Mouse (Mus musculus): Measurements from ENCODE around the gene Folr2. TPM values are rescaled to one million over a fixed set of nuclear protein-coding genes. Genes with fewer than 3 reads are reported as not detected.

The Folr2 gene
- polyA plus RNA-seq, 1 experiment from 2014 or later, result 0.76 TPM

DNA sequence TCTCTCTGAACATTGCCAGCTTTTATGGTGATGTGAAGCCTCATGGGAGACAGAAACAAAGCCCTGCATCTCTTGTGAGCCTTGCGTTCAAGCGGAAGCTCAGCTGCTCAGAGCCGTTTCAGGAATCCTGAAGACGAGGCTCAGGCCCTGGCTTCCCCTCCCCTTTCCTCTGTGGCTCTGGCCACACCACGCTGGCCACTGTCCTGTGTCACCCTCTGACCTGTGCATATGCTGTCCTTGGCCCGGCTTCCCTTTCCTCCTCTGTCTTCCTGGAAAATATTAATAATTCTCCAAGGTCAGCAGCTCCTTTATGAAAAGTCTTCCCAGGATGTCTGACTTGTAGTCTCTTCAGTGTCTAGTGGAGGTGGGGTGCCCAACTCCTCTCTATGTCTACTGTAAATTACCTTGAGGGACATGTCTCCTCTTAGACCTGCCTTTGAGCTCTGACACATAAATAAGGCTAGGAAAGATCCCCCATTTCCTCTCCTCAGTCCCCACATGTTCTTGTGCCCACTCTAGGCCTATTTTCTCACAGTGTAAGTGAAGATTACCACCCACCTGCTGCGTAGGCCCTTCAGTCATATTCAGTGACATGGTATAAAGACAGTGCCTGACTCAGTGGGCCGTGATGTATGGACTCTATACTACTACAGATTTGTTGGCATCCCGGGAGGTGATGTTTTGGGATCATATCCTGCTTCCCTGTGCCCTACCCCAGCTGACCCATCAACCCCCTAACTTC is 25.6 kb upstream of the Folr2 start:
- Histone ChIP-seq H3K4me3 (no peak overlapping the region), H3K27ac (no peak overlapping the region), H3K36me3 (no peaks in the 10 kb centered on the region), H3K27me3 (ENCODE audit: insufficient read depth, poor library complexity, severe bottlenecking) (no peaks in the 10 kb centered on the region), H3K4me1 (replicated peaks) (0 out of 2 replicates have a peak, but pooled peaks cover 4% of the 10 kb centered on the region), H3K9me3 (no peaks in the 10 kb centered on the region)
- DNase-seq (ENCODE audit: low spot score), result no peak
- WGBS, result 67% methylated on average over 9 of the region's 9 CpGs

GRCm38 (mm10) chr7:101880855-101881254 is 23.9 kb upstream of the Folr2 start:
- H3K27ac ChIP-seq, result no peak overlapping the region
- DNase-seq (ENCODE audit: low spot score), result no peak
- H3K27me3 ChIP-seq (ENCODE audit: insufficient read depth, poor library complexity, severe bottlenecking), result no peaks in the 10 kb centered on the region
- 0 out of 2 replicates have a peak, but pooled peaks cover 4% of the 10 kb centered on the region for H3K4me1 ChIP-seq (replicated peaks)
- H3K36me3 ChIP-seq, result no peaks in the 10 kb centered on the region
- WGBS, result 81% methylated on average over 4 of the region's 4 CpGs
- no peaks in the 10 kb centered on the region for H3K9me3 ChIP-seq
- no peak overlapping the region for H3K4me3 ChIP-seq

DNA sequence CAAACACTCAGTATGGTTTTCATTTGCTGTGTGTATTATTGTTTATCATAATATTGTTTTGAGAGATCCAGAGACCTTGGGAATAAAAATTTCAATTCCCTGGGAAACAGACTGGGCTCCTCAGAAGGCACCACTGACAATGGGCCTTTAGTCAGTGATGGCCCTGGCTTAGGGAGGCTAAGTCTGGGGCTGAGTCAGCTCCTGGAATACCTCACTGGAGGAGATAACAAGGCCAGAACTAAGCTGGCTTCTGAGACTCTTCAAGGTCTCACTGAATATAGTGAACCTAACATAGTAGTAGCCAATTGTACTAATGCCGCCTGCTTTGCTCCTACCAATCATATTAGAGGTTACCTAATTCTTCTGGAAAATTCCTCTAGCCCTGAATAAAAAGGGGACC is 19.0 kb upstream of the Folr2 start:
- no peaks in the 10 kb centered on the region for H3K36me3 ChIP-seq
- H3K27me3 ChIP-seq (ENCODE audit: insufficient read depth, poor library complexity, severe bottlenecking), result no peaks in the 10 kb centered on the region
- H3K4me1 ChIP-seq (replicated peaks), result no peaks in the 10 kb centered on the region
- no peak overlapping the region for H3K4me3 ChIP-seq
- no peak overlapping the region for H3K27ac ChIP-seq
- no peaks in the 10 kb centered on the region for H3K9me3 ChIP-seq
- 94% methylated on average over 1 of the region's 1 CpGs for WGBS
- DNase-seq (ENCODE audit: low spot score), result no peak

GRCm38 (mm10) chr7:101871296-101871695 is 14.3 kb upstream of the Folr2 start:
- DNase-seq (ENCODE audit: low spot score), result no peak
- no peaks in the 10 kb centered on the region for H3K9me3 ChIP-seq
- H3K27me3 ChIP-seq (ENCODE audit: insufficient read depth, poor library complexity, severe bottlenecking), result no peaks in the 10 kb centered on the region
- H3K4me1 ChIP-seq (replicated peaks), result peaks cover 20% of the 10 kb centered on the region
- no peaks in the 10 kb centered on the region for H3K36me3 ChIP-seq
- WGBS, result 92% methylated on average over 3 of the region's 3 CpGs
- no peak overlapping the region for H3K4me3 ChIP-seq
- no peak overlapping the region for H3K27ac ChIP-seq

GRCm38 (mm10) chr7:101870629-101871028 is 13.6 kb upstream of the Folr2 start, which contains the start of gene Folr1:
Gene Folr1 (minus strand): TSS chr7:101870788.
- Histone ChIP-seq H3K4me1 (replicated peaks) (peaks cover 20% of the 10 kb centered on the region), H3K27ac (no peak within 1 kb of the TSS), H3K4me3 (no peak within 1 kb of the TSS), H3K36me3 (no peaks in the 10 kb centered on the region), H3K9me3 (no peaks in the 10 kb centered on the region), H3K27me3 (ENCODE audit: insufficient read depth, poor library complexity, severe bottlenecking) (no peaks in the 10 kb centered on the region)
- no peak for DNase-seq (ENCODE audit: low spot score)
- 83% methylated on average over 2 of the region's 2 CpGs for WGBS

DNA sequence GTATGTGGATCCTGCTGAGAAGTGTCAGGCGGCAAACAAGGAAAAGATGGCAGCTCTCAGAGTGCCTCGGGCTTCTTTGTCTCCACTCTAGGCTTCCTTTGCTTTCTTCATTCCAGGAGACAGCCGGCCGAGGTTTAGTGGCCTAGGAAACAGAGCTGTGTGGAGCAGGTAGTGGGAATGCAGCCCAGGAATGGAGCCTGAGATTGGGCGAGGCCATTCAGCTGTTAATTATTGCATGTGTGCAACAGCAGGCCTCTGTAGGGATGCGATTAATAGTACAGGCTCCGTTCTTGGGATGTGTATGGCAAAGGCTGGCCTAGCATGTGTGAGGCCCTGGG is 12.1 kb upstream of the Folr2 start:
- H3K27ac ChIP-seq, result no peak overlapping the region
- no peaks in the 10 kb centered on the region for H3K9me3 ChIP-seq
- no peaks in the 10 kb centered on the region for H3K36me3 ChIP-seq
- DNase-seq (ENCODE audit: low spot score), result peak; percentile 7
- WGBS, result 45% methylated on average over 7 of the region's 7 CpGs
- no peak overlapping the region for H3K4me3 ChIP-seq
- H3K27me3 ChIP-seq (ENCODE audit: insufficient read depth, poor library complexity, severe bottlenecking), result no peaks in the 10 kb centered on the region
- H3K4me1 ChIP-seq (replicated peaks), result peaks cover 20% of the 10 kb centered on the region

- WGBS, result 57% methylated on average over 13 of the region's 13 CpGs
- H3K9me3 ChIP-seq, result no peaks in the 10 kb centered on the region
- H3K27ac ChIP-seq, result no peak overlapping the region
- no peaks in the 10 kb centered on the region for H3K27me3 ChIP-seq (ENCODE audit: insufficient read depth, poor library complexity, severe bottlenecking)
- DNase-seq (ENCODE audit: low spot score), result no peak
- H3K4me3 ChIP-seq, result no peak overlapping the region
- no peaks in the 10 kb centered on the region for H3K36me3 ChIP-seq
- peaks cover 20% of the 10 kb centered on the region for H3K4me1 ChIP-seq (replicated peaks)
Observed at GRCm38 (mm10) chr7:101868241-101869162, 11.5 kb upstream of the Folr2 start.

- no peak for DNase-seq (ENCODE audit: low spot score)
- Histone ChIP-seq H3K4me1 (replicated peaks) (peaks cover 20% of the 10 kb centered on the region), H3K27me3 (ENCODE audit: insufficient read depth, poor library complexity, severe bottlenecking) (no peaks in the 10 kb centered on the region), H3K4me3 (no peak overlapping the region), H3K27ac (no peak overlapping the region), H3K36me3 (no peaks in the 10 kb centered on the region), H3K9me3 (no peaks in the 10 kb centered on the region)
- 98% methylated on average over 4 of the region's 4 CpGs for WGBS
Observed at GRCm38 (mm10) chr7:101867482-101867881, 10.5 kb upstream of the Folr2 start.

DNA sequence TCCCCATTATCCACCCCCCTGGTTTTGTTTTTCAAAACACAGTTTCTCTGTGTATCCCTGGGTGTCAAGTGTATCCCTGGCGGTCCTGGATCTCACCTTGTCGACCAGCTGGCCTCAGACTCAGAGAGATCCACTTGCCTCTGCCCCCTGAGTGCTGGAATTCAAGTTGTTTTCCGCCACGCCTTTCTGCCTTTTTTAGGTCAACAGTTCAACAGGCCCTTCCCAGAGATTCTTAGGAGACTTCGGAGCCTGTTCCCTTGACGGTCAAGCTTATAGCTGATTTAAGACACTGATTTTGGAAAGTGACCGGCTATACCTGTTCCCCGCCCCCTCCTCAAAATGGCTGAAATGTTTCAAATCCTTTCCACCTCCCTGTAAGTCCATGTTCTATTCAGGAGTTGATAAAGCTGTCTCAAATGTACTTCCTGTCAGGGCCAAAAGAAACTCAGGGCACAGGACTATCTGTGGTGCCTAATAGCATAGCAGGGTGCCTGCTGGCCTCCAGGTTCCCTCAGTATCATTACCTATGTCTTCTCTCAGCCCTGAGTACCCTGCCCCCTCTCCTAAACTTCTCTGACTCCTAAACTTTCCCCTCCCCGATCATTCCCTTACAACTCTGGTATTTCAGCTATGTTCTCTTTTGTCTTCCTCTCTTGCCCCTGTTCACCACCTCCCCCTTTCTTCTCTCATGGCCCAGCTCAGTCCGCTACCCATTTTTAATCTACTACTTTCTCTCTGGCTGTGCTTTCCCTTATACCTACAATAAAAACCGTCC is 9.7 kb upstream of the Folr2 start:
- no peak for DNase-seq (ENCODE audit: low spot score)
- no peak overlapping the region for H3K4me3 ChIP-seq
- H3K4me1 ChIP-seq (replicated peaks), result peaks cover 20% of the 10 kb centered on the region
- WGBS, result 84% methylated on average over 11 of the region's 11 CpGs
- no peaks in the 10 kb centered on the region for H3K36me3 ChIP-seq
- H3K9me3 ChIP-seq, result no peaks in the 10 kb centered on the region
- no peak overlapping the region for H3K27ac ChIP-seq
- no peaks in the 10 kb centered on the region for H3K27me3 ChIP-seq (ENCODE audit: insufficient read depth, poor library complexity, severe bottlenecking)

DNA sequence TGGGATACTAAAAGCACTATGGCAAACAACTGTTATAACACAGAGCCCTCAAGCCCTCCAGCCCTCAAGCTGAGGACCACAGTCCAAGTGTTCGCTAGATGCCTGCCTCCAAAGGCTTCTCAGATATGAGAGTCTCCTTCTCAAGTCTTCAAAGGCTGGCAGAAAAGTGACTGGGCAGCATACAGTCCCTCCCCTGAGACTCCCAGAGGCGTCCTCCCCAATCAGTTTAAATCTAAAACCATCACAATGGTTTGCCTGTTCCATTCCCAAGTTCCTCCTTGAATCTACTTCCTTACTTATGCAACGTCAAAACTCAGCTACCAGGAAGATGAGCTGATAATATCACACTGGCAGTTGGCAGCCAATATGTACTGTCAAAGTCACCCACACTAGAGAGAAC is 6.4 kb upstream of the Folr2 start, which contains the start of gene Anapc15:
TSS of gene Anapc15 (plus strand) at position 301 of the 400 bp plus-strand sequence.
- no peak within 1 kb of the TSS for H3K4me3 ChIP-seq
- 90% methylated on average over 3 of the region's 3 CpGs for WGBS

GRCm38 (mm10) chr7:101862291-101862690 is 5.3 kb upstream of the Folr2 start:
- no peaks in the 10 kb centered on the region for H3K36me3 ChIP-seq
- H3K27ac ChIP-seq, result no peak overlapping the region
- no peak overlapping the region for H3K4me3 ChIP-seq
- H3K27me3 ChIP-seq (ENCODE audit: insufficient read depth, poor library complexity, severe bottlenecking), result no peaks in the 10 kb centered on the region
- 78% methylated on average over 3 of the region's 3 CpGs for WGBS
- H3K9me3 ChIP-seq, result no peaks in the 10 kb centered on the region
- no peak for DNase-seq (ENCODE audit: low spot score)
- H3K4me1 ChIP-seq (replicated peaks), result peaks cover 5% of the 10 kb centered on the region; the same call in 1 of the 2 replicates

More for the DNA sequence above, 6.4 kb upstream of the Folr2 start, which contains the start of gene Anapc15:
- Histone ChIP-seq H3K9me3 (no peaks in the 10 kb centered on the region), H3K27me3 (ENCODE audit: insufficient read depth, poor library complexity, severe bottlenecking) (no peaks in the 10 kb centered on the region), H3K36me3 (no peaks in the 10 kb centered on the region), H3K4me1 (replicated peaks) (peaks cover 12% of the 10 kb centered on the region), H3K27ac (no peak within 1 kb of the TSS)
- DNase-seq (ENCODE audit: low spot score), result no peak

DNA sequence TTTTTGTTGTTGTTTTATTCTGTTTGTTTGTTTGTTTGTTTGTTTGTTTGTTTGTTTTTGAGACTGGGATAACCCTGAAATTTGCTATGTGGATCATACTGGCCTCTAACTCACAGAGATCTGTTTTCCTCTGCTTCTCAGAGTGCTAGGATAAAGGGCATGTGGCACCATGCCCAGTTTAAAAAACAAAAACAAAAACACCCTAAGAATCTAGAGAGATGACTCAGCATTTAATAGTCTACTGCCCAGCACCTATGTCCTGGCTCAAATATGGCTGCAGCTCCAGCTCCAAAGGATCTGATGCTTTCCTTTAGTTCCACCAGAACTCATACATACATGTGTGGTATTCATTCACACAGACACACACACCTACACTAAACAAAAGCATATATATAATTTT is 4.0 kb upstream of the Folr2 start:
- no peak for DNase-seq (ENCODE audit: low spot score)
- Histone ChIP-seq H3K4me3 (no peak overlapping the region), H3K27ac (no peak overlapping the region), H3K27me3 (ENCODE audit: insufficient read depth, poor library complexity, severe bottlenecking) (no peaks in the 10 kb centered on the region), H3K4me1 (replicated peaks) (no peaks in the 10 kb centered on the region), H3K36me3 (no peaks in the 10 kb centered on the region), H3K9me3 (no peaks in the 10 kb centered on the region)
